In genomic region chr5:130080051-130080681, GRCm38 (mm10) we compare ENCODE assay signal across 9 mouse cellular contexts. TPM values are rescaled to one million over a fixed set of nuclear protein-coding genes. Genes with fewer than 3 reads are reported as not detected.
A peak's percentile ranks its signal among the peaks of the same experiment; 100 is the strongest.
DNase-seq lines count a peak whose midpoint lies in the region; ATAC-seq and TF ChIP-seq lines count a peak whose summit lies in the region.
"Had no signal": no experiment of that assay in that cellular context is flagged by ENCODE, and none has a peak within 500 bp of the region (broad histone marks: within the 10 kb centered on the region; RNA-seq: fewer than 3 reads in every experiment).

No protein-coding gene starts in this region.

- peak; percentile 54 for DNase-seq in cerebellum, adult 9-10 months
- no peak for DNase-seq in cerebellum, adult 18-20 months
- no peak for DNase-seq in thymus, adult 2 months
- no peak for DNase-seq in thymus, postnatal 10 days (ENCODE audit: low spot score in 2 of 2)
- no peak for DNase-seq in adrenal gland, postnatal 4 days (ENCODE audit: low spot score in 2 of 2)
- no peak for DNase-seq in thymus, postnatal 0 days (ENCODE audit: low spot score)

- ATAC-seq in intestine, embryonic 15.5 days = no peak
- no peak for ATAC-seq in neural tube, embryonic 12.5 days (ENCODE audit: low FRiP score, low read depth)

- TF ChIP-seq POLR2A in thymus, adult 2 months (IDR thresholded peaks at IDR 0.05; ENCODE audit: control insufficient read depth, extremely low read depth, insufficient read depth, low read length, poor library complexity) = no peak

- no peak overlapping the region for H3K27ac ChIP-seq in thymus, adult 2 months (ENCODE audit: control insufficient read depth, insufficient read depth, low read length)
- no peak overlapping the region for H3K27ac ChIP-seq in intestine, embryonic 15.5 days
- H3K27ac ChIP-seq in neural tube, embryonic 12.5 days = no peak overlapping the region

- H3K9me3 ChIP-seq in intestine, embryonic 15.5 days = no peaks in the 10 kb centered on the region
- H3K9me3 ChIP-seq in neural tube, embryonic 12.5 days = peaks cover 5% of the 10 kb centered on the region; the same call in 1 of the 2 replicates

- peak overlapping the region; percentile 91 for H3K4me2 ChIP-seq in intestine, embryonic 15.5 days (replicated peaks)
- H3K4me2 ChIP-seq in neural tube, embryonic 12.5 days (replicated peaks) = peak overlapping the region; percentile 77

- H3K27me3 ChIP-seq in thymus, adult 2 months (ENCODE audit: control insufficient read depth, insufficient read depth, low read length) = no peaks in the 10 kb centered on the region
- no peaks in the 10 kb centered on the region for H3K27me3 ChIP-seq in intestine, embryonic 15.5 days (replicated peaks)
- H3K27me3 ChIP-seq in neural tube, embryonic 12.5 days (replicated peaks) = no peaks in the 10 kb centered on the region
- H3K27me3 ChIP-seq: Patski had no signal

- peak overlapping the region; percentile 84; the same call in 1 of the 2 replicates for H3K9ac ChIP-seq in intestine, embryonic 15.5 days
- peak overlapping the region; percentile 86 for H3K9ac ChIP-seq in neural tube, embryonic 12.5 days

- WGBS in thymus, adult 2 months = 93% methylated on average over 16 of the region's 16 CpGs
- WGBS in intestine, embryonic 15.5 days = 80% methylated on average over 16 of the region's 16 CpGs
- WGBS in neural tube, embryonic 12.5 days = 80% methylated on average over 16 of the region's 16 CpGs

- H3K4me1 ChIP-seq in thymus, adult 2 months (replicated peaks; ENCODE audit: control insufficient read depth, insufficient read depth, low read length) = peaks cover 14% of the 10 kb centered on the region
- peaks cover 7% of the 10 kb centered on the region for H3K4me1 ChIP-seq in intestine, embryonic 15.5 days (replicated peaks)
- peaks cover 8% of the 10 kb centered on the region; the same call in 1 of the 2 replicates for H3K4me1 ChIP-seq in neural tube, embryonic 12.5 days

- H3K36me3 ChIP-seq in thymus, adult 2 months (ENCODE audit: control insufficient read depth, insufficient read depth, low read length) = no peaks in the 10 kb centered on the region
- H3K36me3 ChIP-seq in intestine, embryonic 15.5 days = no peaks in the 10 kb centered on the region
- H3K36me3 ChIP-seq in neural tube, embryonic 12.5 days = peaks cover 11% of the 10 kb centered on the region; the same call in 1 of the 2 replicates

- no peak for TF ChIP-seq CTCF in thymus, adult 2 months (IDR thresholded peaks at IDR 0.05; ENCODE audit: borderline replicate concordance, control insufficient read depth, extremely low read depth, insufficient read depth, low read length, poor library complexity)

- peak overlapping the region; percentile 80 for H3K4me3 ChIP-seq in thymus, adult 2 months (ENCODE audit: control insufficient read depth, insufficient read depth, low read length)
- peak overlapping the region; percentile 84 for H3K4me3 ChIP-seq in intestine, embryonic 15.5 days (replicated peaks)
- H3K4me3 ChIP-seq in neural tube, embryonic 12.5 days = peak overlapping the region; percentile 74

RNA-seq across cellular contexts. Expression of gene Tpst1, which starts 7.0 kb away (rescaled TPM):
- polyA plus RNA-seq in thymus, adult 2 months (2012; rRNA removed) = 8.4 and 9.5 TPM in 2 replicates
- polyA plus RNA-seq in intestine, embryonic 15.5 days (2015; fragmentation: Nextera tagmentation; extraction: Ambion mirVana) = 53.4 and 59.8 TPM in 2 replicates
- 56.4 and 58.4 TPM in 2 replicates for polyA plus RNA-seq in neural tube, embryonic 12.5 days (2016; fragmentation: Nextera tagmentation; extraction: Ambion mirVana)
- total RNA-seq in adrenal gland, postnatal 4 days (2021) = 10 to 100 TPM; 41.7 to 43.8 TPM
- 25.7 and 27.0 TPM in 2 replicates for polyA plus RNA-seq in thymus, postnatal 0 days (2015; fragmentation: Nextera tagmentation; extraction: Ambion mirVana)

RNA-seq across cellular contexts. Expression of gene Crcp, which starts 51.1 kb away (rescaled TPM):
- polyA plus RNA-seq in thymus, adult 2 months (2012; rRNA removed) = 17.0 and 17.5 TPM in 2 replicates
- polyA plus RNA-seq in intestine, embryonic 15.5 days (2015; fragmentation: Nextera tagmentation; extraction: Ambion mirVana) = 34.1 and 38.7 TPM in 2 replicates
- 61.5 and 65.3 TPM in 2 replicates for polyA plus RNA-seq in neural tube, embryonic 12.5 days (2016; fragmentation: Nextera tagmentation; extraction: Ambion mirVana)
- 10 to 100 TPM; 38.9 to 41.3 TPM for total RNA-seq in adrenal gland, postnatal 4 days (2021)
- 49.7 and 50.4 TPM in 2 replicates for polyA plus RNA-seq in thymus, postnatal 0 days (2015; fragmentation: Nextera tagmentation; extraction: Ambion mirVana)

RNA-seq across cellular contexts. Expression of gene Asl, which starts 51.1 kb away (rescaled TPM):
- polyA plus RNA-seq in thymus, adult 2 months (2012; rRNA removed) = 33.0 and 40.4 TPM in 2 replicates
- polyA plus RNA-seq in intestine, embryonic 15.5 days (2015; fragmentation: Nextera tagmentation; extraction: Ambion mirVana) = 51.4 and 65.0 TPM in 2 replicates
- 31.7 and 37.2 TPM in 2 replicates for polyA plus RNA-seq in neural tube, embryonic 12.5 days (2016; fragmentation: Nextera tagmentation; extraction: Ambion mirVana)
- 100 to 1,000 TPM; 149 to 165 TPM for total RNA-seq in adrenal gland, postnatal 4 days (2021)
- 32.2 and 37.8 TPM in 2 replicates for polyA plus RNA-seq in thymus, postnatal 0 days (2015; fragmentation: Nextera tagmentation; extraction: Ambion mirVana)
